Mouse (Mus musculus) kidney, embryonic 14.5 days (tissue): ENCODE data around the gene Mgst3. TPM values are rescaled to one million over a fixed set of nuclear protein-coding genes. Genes with fewer than 3 reads are reported as not detected.
A peak's percentile ranks its signal among the peaks of the same experiment; 100 is the strongest.

Source experiments
- ATAC-seq: fragments of 200-750 bp; cut with Nextera tagmentation; 2 replicates; pipeline ENCODE4 v1.8.0; 2017; ENCODE audit warnings: moderate number of reproducible peaks, mild to moderate bottlenecking, moderate TSS enrichment, moderate library complexity; ENCODE audit not compliant: low FRiP score, low TSS enrichment
- H3K27ac ChIP-seq: fragments of 300-500 bp; sonication (generic); 2 replicates; pipeline ENCODE4 v1.5.1; 2014; ENCODE audit warnings: low read depth, mild to moderate bottlenecking, low read length, moderate library complexity, mixed read lengths
- H3K27me3 ChIP-seq: fragments of 300-500 bp; sonication (generic); 2 replicates; pipeline ENCODE4 v1.6.1; 2014; ENCODE audit warnings: mild to moderate bottlenecking, low read length; ENCODE audit not compliant: control insufficient read depth, insufficient read depth
- H3K36me3 ChIP-seq: fragments of 300-500 bp; sonication (generic); 2 replicates; pipeline ENCODE4 v1.6.1; 2014; ENCODE audit warnings: low read length, mixed read lengths; ENCODE audit not compliant: control insufficient read depth, insufficient read depth
- H3K4me1 ChIP-seq: fragments of 300-500 bp; sonication (generic); 2 replicates; pipeline ENCODE4 v1.6.1; 2014; ENCODE audit warnings: low read length, mixed read lengths; ENCODE audit not compliant: control insufficient read depth, insufficient read depth
- H3K4me2 ChIP-seq: fragments of 300-500 bp; sonication (generic); replicated peaks from 2 replicates; pipeline ENCODE4 v1.6.1; 2014; ENCODE audit warnings: low read depth, mild to moderate bottlenecking, low read length
- H3K4me3 ChIP-seq: fragments of 300-500 bp; sonication (generic); 2 replicates; pipeline ENCODE4 v1.5.1; 2014; ENCODE audit warnings: mild to moderate bottlenecking, low read length
- H3K9ac ChIP-seq: fragments of 300-500 bp; sonication (generic); 2 replicates; pipeline ENCODE4 v1.6.1; 2014; ENCODE audit warnings: low read depth, mild to moderate bottlenecking, low read length, moderate library complexity
- H3K9me3 ChIP-seq: fragments of 300-500 bp; sonication (generic); 2 replicates; pipeline ENCODE4 v1.6.1; 2016; ENCODE audit warnings: low read length; ENCODE audit not compliant: control insufficient read depth
- WGBS: fragments of 180-500 bp; shearing (Covaris S2); extraction: QIAGEN DNeasy Blood & Tissue Kit; methylation state at CpG from one replicate; pipeline ENCODE4 v1.1.7; 2014; 5-methylcytosine and 5-hydroxymethylcytosine counted together
- polyA plus RNA-seq: library from polyadenylated mRNA; unstranded; fragments of >200 nt; fragmentation: Nextera tagmentation; extraction: Ambion mirVana; gene quantifications from 2 replicates; pipeline ENCODE4 v1.2.1, GENCODE M21; 2014

Mgst3 gene
- polyA plus RNA-seq, 1 experiment from 2014 or later, result 41.6 TPM

GRCm38 (mm10) chr1:167383178-167383577, 10.5 kb downstream of the Mgst3 start:
- Histone ChIP-seq H3K27me3 (no peaks in the 10 kb centered on the region), H3K4me3 (no peak overlapping the region), H3K4me1 (no peaks in the 10 kb centered on the region), H3K4me2 (no peak overlapping the region), H3K27ac (no peak overlapping the region), H3K9me3 (no peaks in the 10 kb centered on the region), H3K36me3 (no peaks in the 10 kb centered on the region), H3K9ac (no peak overlapping the region)
- ATAC-seq, result no peak
- 82% methylated on average over 5 of the region's 5 CpGs for WGBS

- Histone ChIP-seq H3K36me3 (no peaks in the 10 kb centered on the region), H3K27me3 (no peaks in the 10 kb centered on the region), H3K4me1 (no peaks in the 10 kb centered on the region), H3K27ac (no peak overlapping the region), H3K4me2 (no peak overlapping the region), H3K9me3 (no peaks in the 10 kb centered on the region), H3K4me3 (no peak overlapping the region), H3K9ac (no peak overlapping the region)
- ATAC-seq, result no peak
- 77% methylated on average over 5 of the region's 5 CpGs for WGBS
Observed at GRCm38 (mm10) chr1:167382763-167383162, 10.9 kb downstream of the Mgst3 start.

GRCm38 (mm10) chr1:167382316-167382715, 11.3 kb downstream of the Mgst3 start:
- no peaks in the 10 kb centered on the region for H3K27me3 ChIP-seq
- no peak for ATAC-seq
- H3K36me3 ChIP-seq, result no peaks in the 10 kb centered on the region
- H3K9me3 ChIP-seq, result no peaks in the 10 kb centered on the region
- H3K4me2 ChIP-seq, result no peak overlapping the region
- WGBS, result 80% methylated on average over 7 of the region's 7 CpGs
- H3K4me1 ChIP-seq, result no peaks in the 10 kb centered on the region
- H3K4me3 ChIP-seq, result no peak overlapping the region
- H3K27ac ChIP-seq, result no peak overlapping the region
- H3K9ac ChIP-seq, result no peak overlapping the region

GRCm38 (mm10) chr1:167381050-167382015, 12.3 kb downstream of the Mgst3 start:
- ATAC-seq, result no peak
- WGBS, result 76% methylated on average over 8 of the region's 8 CpGs
- H3K4me1 ChIP-seq, result no peaks in the 10 kb centered on the region

GRCm38 (mm10) chr1:167380223-167380622, 13.4 kb downstream of the Mgst3 start:
- no peaks in the 10 kb centered on the region for H3K4me1 ChIP-seq
- no peaks in the 10 kb centered on the region for H3K36me3 ChIP-seq
- H3K9me3 ChIP-seq, result no peaks in the 10 kb centered on the region
- 85% methylated on average over 2 of the region's 2 CpGs for WGBS
- no peaks in the 10 kb centered on the region for H3K27me3 ChIP-seq
- no peak overlapping the region for H3K27ac ChIP-seq
- ATAC-seq, result no peak
- H3K4me3 ChIP-seq, result no peak overlapping the region
- no peak overlapping the region for H3K4me2 ChIP-seq
- H3K9ac ChIP-seq, result no peak overlapping the region

More at GRCm38 (mm10) chr1:167381050-167382015, 12.3 kb downstream of the Mgst3 start:
- H3K27me3 ChIP-seq, result no peaks in the 10 kb centered on the region
- H3K36me3 ChIP-seq, result no peaks in the 10 kb centered on the region
- H3K9me3 ChIP-seq, result no peaks in the 10 kb centered on the region
- H3K4me2 ChIP-seq, result no peak overlapping the region
- no peak overlapping the region for H3K27ac ChIP-seq
- H3K4me3 ChIP-seq, result no peak overlapping the region
- no peak overlapping the region for H3K9ac ChIP-seq

GRCm38 (mm10) chr1:167379751-167380150, 13.9 kb downstream of the Mgst3 start:
- H3K4me2 ChIP-seq, result no peak overlapping the region
- WGBS, result 74% methylated on average over 5 of the region's 5 CpGs
- no peak for ATAC-seq
- H3K4me1 ChIP-seq, result no peaks in the 10 kb centered on the region
- H3K27ac ChIP-seq, result no peak overlapping the region
- H3K9me3 ChIP-seq, result no peaks in the 10 kb centered on the region
- H3K9ac ChIP-seq, result no peak overlapping the region
- no peak overlapping the region for H3K4me3 ChIP-seq
- H3K36me3 ChIP-seq, result no peaks in the 10 kb centered on the region
- H3K27me3 ChIP-seq, result no peaks in the 10 kb centered on the region

- Histone ChIP-seq H3K4me3 (no peak overlapping the region), H3K4me2 (no peak overlapping the region), H3K36me3 (no peaks in the 10 kb centered on the region), H3K9ac (no peak overlapping the region), H3K4me1 (no peaks in the 10 kb centered on the region), H3K9me3 (no peaks in the 10 kb centered on the region), H3K27me3 (no peaks in the 10 kb centered on the region), H3K27ac (no peak overlapping the region)
- no peak for ATAC-seq
- 72% methylated on average over 6 of the region's 6 CpGs for WGBS
Observed at GRCm38 (mm10) chr1:167378019-167378418, 15.6 kb downstream of the Mgst3 start.

- H3K9me3 ChIP-seq, result no peaks in the 10 kb centered on the region
- H3K4me3 ChIP-seq, result no peak overlapping the region
- no peak overlapping the region for H3K4me2 ChIP-seq
- no peaks in the 10 kb centered on the region for H3K4me1 ChIP-seq
- no peaks in the 10 kb centered on the region for H3K27me3 ChIP-seq
- H3K27ac ChIP-seq, result no peak overlapping the region
- H3K9ac ChIP-seq, result no peak overlapping the region
- no peaks in the 10 kb centered on the region for H3K36me3 ChIP-seq
- 28% methylated on average over 2 of the region's 2 CpGs for WGBS
- peak; percentile 17; the same call in 1 of the 2 replicates for ATAC-seq
Observed at GRCm38 (mm10) chr1:167374942-167375341, 18.7 kb downstream of the Mgst3 start.

- Histone ChIP-seq H3K9ac (no peak overlapping the region), H3K27me3 (no peaks in the 10 kb centered on the region), H3K4me2 (peak overlapping the region; percentile 21; the same call in 1 of the 2 replicates), H3K4me1 (no peaks in the 10 kb centered on the region), H3K27ac (no peak overlapping the region), H3K4me3 (no peak overlapping the region), H3K9me3 (no peaks in the 10 kb centered on the region), H3K36me3 (no peaks in the 10 kb centered on the region)
- peak; percentile 41 for ATAC-seq
- 22% methylated on average over 15 of the region's 15 CpGs for WGBS
Observed at GRCm38 (mm10) chr1:167374003-167374784, 19.4 kb downstream of the Mgst3 start.
